Mouse (Mus musculus): ENCODE data around the gene Vasp. TPM values are rescaled to one million over a fixed set of nuclear protein-coding genes. Genes with fewer than 3 reads are reported as not detected.

The Vasp gene
- total RNA-seq (2023) = 743 and 770 TPM in 2 replicates

GRCm38 (mm10) chr7:19271238-19272172 lies at the start of gene Vasp:
TSS of gene Vasp (minus strand) at chr7:19271817.

DNA sequence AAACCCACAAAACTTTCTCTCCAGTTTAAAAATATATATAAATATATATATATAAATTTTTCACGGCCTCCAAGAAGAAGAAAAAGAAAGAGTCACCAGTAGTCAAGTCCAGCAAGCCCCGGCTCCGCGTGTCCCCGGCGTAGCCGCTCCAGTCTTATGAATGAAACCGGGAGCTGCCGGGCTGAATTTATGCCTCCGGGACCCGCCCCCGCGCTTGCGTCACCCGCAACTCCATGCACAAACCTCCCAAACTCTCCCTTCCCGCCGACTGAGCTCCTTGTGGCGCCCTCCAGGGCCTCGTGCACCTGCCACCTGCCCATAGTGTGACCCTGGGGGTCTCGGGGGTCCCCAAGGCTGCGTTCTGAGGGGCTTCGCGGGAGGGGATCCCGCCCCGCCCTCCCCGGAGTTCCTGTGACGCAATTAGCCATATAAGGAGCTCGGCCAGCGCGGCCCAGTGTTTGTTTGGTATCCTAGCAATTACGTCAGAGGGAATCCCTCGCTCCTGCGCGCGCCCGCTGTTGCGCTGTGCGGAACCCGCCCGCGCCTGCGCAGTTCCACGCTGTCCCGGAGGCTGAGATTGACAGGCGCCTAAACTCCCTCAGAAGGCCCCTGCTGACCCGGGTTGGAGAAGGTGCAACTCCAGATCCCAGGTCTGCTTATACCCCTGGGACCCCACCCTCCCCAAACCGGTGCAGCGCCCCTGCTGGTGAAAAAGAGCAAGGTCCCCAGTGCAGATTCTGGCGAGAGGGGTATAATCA lies 38.4 kb upstream of the Vasp start, which contains the start of gene Fosb:
Gene Fosb, minus strand, starts transcription at position 168 of the 758 bp plus-strand sequence.

GRCm38 (mm10) chr7:19282385-19282784 lies 10.8 kb upstream of the Vasp start, which contains the start of gene Rtn2:
TSS of gene Rtn2 (plus strand) at chr7:19282624.

GRCm38 (mm10) chr7:19279581-19280114 lies 8.0 kb upstream of the Vasp start, which contains the start of gene Ppm1n:
TSS of gene Ppm1n (minus strand) at chr7:19280064.

GRCm38 (mm10) chr7:19227883-19228792 lies 43.5 kb downstream of the Vasp start, which contains the start of gene Opa3:
TSS of gene Opa3 (plus strand) at chr7:19228334.

GRCm38 (mm10) chr7:19211996-19212755 lies 59.4 kb downstream of the Vasp start, which contains the start of gene Gpr4:
TSS of gene Gpr4 (plus strand) at chr7:19212538.

Other genes with a start within 250 kb of the Vasp start
- not detected in 2 replicates for gene Foxa3, start 248.3 kb downstream of the Vasp start, total RNA-seq (2023)
- gene Sympk, start 247.4 kb downstream of the Vasp start, total RNA-seq (2023) = 48.2 and 50.0 TPM in 2 replicates
- not detected in 2 replicates for gene Rsph6a, start 217.1 kb downstream of the Vasp start, total RNA-seq (2023)
- gene Dmwd, start 195.6 kb downstream of the Vasp start, total RNA-seq (2023) = 17.9 and 18.4 TPM in 2 replicates
- gene Dmpk, start 188.0 kb downstream of the Vasp start, total RNA-seq (2023) = 3.2 and 5.1 TPM in 2 replicates
- gene Six5, start 177.2 kb downstream of the Vasp start, total RNA-seq (2023) = not detected in 2 replicates
- not detected in 2 replicates for gene Gm4969, start 153.4 kb downstream of the Vasp start, total RNA-seq (2023)
- gene Fbxo46, start 152.0 kb downstream of the Vasp start, total RNA-seq (2023) = 10.8 and 13.2 TPM in 2 replicates
- gene Qpctl, start 122.5 kb downstream of the Vasp start, total RNA-seq (2023) = 9.2 and 15.5 TPM in 2 replicates
- gene Snrpd2, start 122.1 kb downstream of the Vasp start, total RNA-seq (2023) = 23.1 and 30.1 TPM in 2 replicates
- gene Gipr, start 105.7 kb downstream of the Vasp start, total RNA-seq (2023) = not detected in 2 replicates
- gene Eml2, start 95.4 kb downstream of the Vasp start, total RNA-seq (2023) = 66.7 and 67.7 TPM in 2 replicates
- gene Gpr4, start 59.3 kb downstream of the Vasp start, total RNA-seq (2023) = 0.14 and 0.25 TPM in 2 replicates
- 23.2 and 33.0 TPM in 2 replicates for gene Opa3, start 43.5 kb downstream of the Vasp start, total RNA-seq (2023)
- 1.2 TPM in 2 replicates for gene Ppm1n, start 8.2 kb upstream of the Vasp start, total RNA-seq (2023)
- not detected in 2 replicates for gene Rtn2, start 10.8 kb upstream of the Vasp start, total RNA-seq (2023)
- gene Fosb, start 38.2 kb upstream of the Vasp start, total RNA-seq (2023) = 1,152 and 1,682 TPM in 2 replicates
- 17.8 and 28.2 TPM in 2 replicates for gene Ercc1, start 73.0 kb upstream of the Vasp start, total RNA-seq (2023)
- 5.3 TPM in 2 replicates for gene Cd3eap, start 87.7 kb upstream of the Vasp start, total RNA-seq (2023)
- gene Ppp1r13l, start 87.9 kb upstream of the Vasp start, total RNA-seq (2023) = 3.0 and 3.8 TPM in 2 replicates
- gene Ercc2, start 110.2 kb upstream of the Vasp start, total RNA-seq (2023) = 15.4 and 19.1 TPM in 2 replicates
- gene Klc3, start 132.3 kb upstream of the Vasp start, total RNA-seq (2023) = 0.27 TPM in 1 of 2 replicates, not detected in the other
- gene Ckm, start 133.0 kb upstream of the Vasp start, total RNA-seq (2023) = 0.86 and 2.3 TPM in 2 replicates
- 29.7 and 32.2 TPM in 2 replicates for gene Mark4, start 187.0 kb upstream of the Vasp start, total RNA-seq (2023)
- 0.59 and 0.60 TPM in 2 replicates for gene Exoc3l2, start 191.5 kb upstream of the Vasp start, total RNA-seq (2023)
- 9.0 and 9.5 TPM in 2 replicates for gene Bloc1s3, start 236.6 kb upstream of the Vasp start, total RNA-seq (2023)
- 16.0 and 21.7 TPM in 2 replicates for gene Trappc6a, start 236.6 kb upstream of the Vasp start, total RNA-seq (2023)
- not detected in 2 replicates for gene Nkpd1, start 246.0 kb upstream of the Vasp start, total RNA-seq (2023)